Mouse (Mus musculus) lung, adult 2 months (tissue): ENCODE results near the gene Slc16a5. TPM values are rescaled to one million over a fixed set of nuclear protein-coding genes. Genes with fewer than 3 reads are reported as not detected.

Experiments used
- DNase-seq: peaks from one replicate; pipeline ENCODE4 v3.0.0; 2022
- H3K4me1 ChIP-seq: fragments of 200-500 bp; 2 replicates; pipeline ENCODE4 v1.6.1; 2011; ENCODE audit warnings: low read length; ENCODE audit not compliant: control insufficient read depth, insufficient read depth
- H3K4me3 ChIP-seq: fragments of 200-500 bp; replicated peaks from 2 replicates; pipeline ENCODE3; 2011; ENCODE audit warnings: low read depth, mild to moderate bottlenecking, control low read depth, low read length; ENCODE audit errors: extremely low read depth
- CTCF ChIP-seq: fragments of 200-500 bp; IDR thresholded peaks from 2 replicates; pipeline ENCODE4 v1.5.1; 2011; ENCODE audit warnings: mild to moderate bottlenecking, low read length, control low read depth; ENCODE audit not compliant: insufficient read depth
- POLR2A ChIP-seq: fragments of 200-500 bp; IDR thresholded peaks from 2 replicates; pipeline ENCODE4 v1.6.1; 2011; ENCODE audit warnings: low read depth, mild to moderate bottlenecking, control low read depth, low read length, borderline replicate concordance; ENCODE audit errors: extremely low read depth
- WGBS: fragments of 180-500 bp; shearing (Covaris S2); methylation state at CpG from one replicate; pipeline ENCODE4 v1.1.7; 2018; 5-methylcytosine and 5-hydroxymethylcytosine counted together
- polyA plus RNA-seq: library from polyadenylated mRNA; depleted of rRNA; stranded (reverse); fragments of >200 nt; gene quantifications from 2 replicates; pipeline ENCODE4 v1.2.3, GENCODE M21; 2012

Slc16a5 gene
- polyA plus RNA-seq, 1 experiment, result 0.95 TPM

- Histone ChIP-seq H3K4me3 (peak overlapping the region; percentile 35), H3K4me1 (peaks cover 7% of the 10 kb centered on the region)
- 23% methylated on average over 20 of the region's 20 CpGs for WGBS
- TF ChIP-seq POLR2A (no peak), CTCF (peak; percentile 74)
- peak; percentile 41 for DNase-seq
Measured at GRCm38 (mm10) chr11:115427482-115428331, 34.6 kb upstream of the Slc16a5 start.

- WGBS, result 77% methylated on average over 7 of the region's 7 CpGs
- TF ChIP-seq CTCF (no peak), POLR2A (no peak)
- peaks cover 7% of the 10 kb centered on the region for H3K4me1 ChIP-seq
- no peak for DNase-seq
- H3K4me3 ChIP-seq, result no peak overlapping the region
Measured at GRCm38 (mm10) chr11:115429307-115429706, 33.0 kb upstream of the Slc16a5 start.

GRCm38 (mm10) chr11:115430561-115430960, 31.7 kb upstream of the Slc16a5 start:
- DNase-seq, result no peak

GRCm38 (mm10) chr11:115432814-115433213, 29.5 kb upstream of the Slc16a5 start:
- TF ChIP-seq POLR2A, result no peak
- no peak overlapping the region for H3K4me3 ChIP-seq
- H3K4me1 ChIP-seq, result peaks cover 3% of the 10 kb centered on the region
- no peak for DNase-seq
- WGBS, result 56% methylated on average over 4 of the region's 4 CpGs

More at GRCm38 (mm10) chr11:115430561-115430960, 31.7 kb upstream of the Slc16a5 start:
- WGBS, result 92% methylated on average over 6 of the region's 6 CpGs
- H3K4me3 ChIP-seq, result no peak overlapping the region
- H3K4me1 ChIP-seq, result peaks cover 7% of the 10 kb centered on the region
- TF ChIP-seq CTCF, result no peak
- TF ChIP-seq POLR2A, result no peak

- no peak for DNase-seq
- Histone ChIP-seq H3K4me1 (no peaks in the 10 kb centered on the region), H3K4me3 (no peak overlapping the region)
- 77% methylated on average over 6 of the region's 6 CpGs for WGBS
- no peak for TF ChIP-seq POLR2A
- no peak for TF ChIP-seq CTCF
Measured at GRCm38 (mm10) chr11:115433342-115433741, 28.9 kb upstream of the Slc16a5 start.

GRCm38 (mm10) chr11:115435596-115436337, 26.5 kb upstream of the Slc16a5 start:
- DNase-seq, result no peak
- 10% methylated on average over 31 of the region's 31 CpGs for WGBS
- no peaks in the 10 kb centered on the region for H3K4me1 ChIP-seq
- no peak for TF ChIP-seq POLR2A
- no peak for TF ChIP-seq CTCF
- H3K4me3 ChIP-seq, result no peak overlapping the region

GRCm38 (mm10) chr11:115437571-115438122, 24.6 kb upstream of the Slc16a5 start:
- TF ChIP-seq CTCF, result no peak
- TF ChIP-seq POLR2A, result no peak
- WGBS, result 63% methylated on average over 5 of the region's 5 CpGs

GRCm38 (mm10) chr11:115439326-115439725, 22.9 kb upstream of the Slc16a5 start:
- H3K4me3 ChIP-seq, result no peak overlapping the region
- no peaks in the 10 kb centered on the region for H3K4me1 ChIP-seq
- DNase-seq, result no peak
- TF ChIP-seq POLR2A, result no peak
- no peak for TF ChIP-seq CTCF
- WGBS, result 77% methylated on average over 3 of the region's 3 CpGs

More at GRCm38 (mm10) chr11:115437571-115438122, 24.6 kb upstream of the Slc16a5 start:
- no peak overlapping the region for H3K4me3 ChIP-seq
- no peaks in the 10 kb centered on the region for H3K4me1 ChIP-seq
- DNase-seq, result no peak

- no peak for DNase-seq
- no peak for TF ChIP-seq CTCF
- TF ChIP-seq POLR2A, result no peak
- 96% methylated on average over 9 of the region's 9 CpGs for WGBS
- H3K4me1 ChIP-seq, result no peaks in the 10 kb centered on the region
- no peak within 1 kb of the TSS for H3K4me3 ChIP-seq
Measured at GRCm38 (mm10) chr11:115439906-115440595, 22.2 kb upstream of the Slc16a5 start, which contains the start of gene Trim80. Trim80 (plus strand) TSS chr11:115440545.
